Mouse (Mus musculus) MEL (cell line): ENCODE data around the gene Acot11. TPM values are rescaled to one million over a fixed set of nuclear protein-coding genes. Genes with fewer than 3 reads are reported as not detected.
"Not testable (repeated sequence)": the region's sequence is repeated elsewhere in the genome, so short reads cannot be mapped to it uniquely, and the experiment has no call there.

Source experiments
- DNase-seq: peaks from one replicate; pipeline ENCODE4 v3.0.0; 2011; ENCODE audit warnings: low read depth, low spot score
- H3K27ac ChIP-seq: 2 replicates; pipeline ENCODE4 v1.5.1; 2012; ENCODE audit warnings: low read depth, mild to moderate bottlenecking, control low read depth, low read length, moderate library complexity; ENCODE audit not compliant: control insufficient read depth
- H3K27me3 ChIP-seq, 2 experiments: fragments of 150-350 bp in 1 of 2; sonication (generic) in 1 of 2; 2 replicates each; pipeline ENCODE4 v1.6.1; 2012; ENCODE audit warnings: low read length in 2 of 2, mild to moderate bottlenecking in 2 of 2, improper control_type of control experiment in 1 of 2, moderate library complexity in 1 of 2; ENCODE audit not compliant: insufficient read depth in 2 of 2, control insufficient read depth in 1 of 2
- H3K36me3 ChIP-seq, 2 experiments: 2 replicates each; pipeline ENCODE4 v1.6.1; 2012 to 2014; ENCODE audit warnings: low read length in 2 of 2, improper control_type of control experiment in 1 of 2, inconsistent platforms in 1 of 2, mild to moderate bottlenecking in 1 of 2; ENCODE audit not compliant: insufficient read depth in 2 of 2, control insufficient read depth in 1 of 2
- H3K4me1 ChIP-seq, 2 experiments: fragments of 150-350 bp in 1 of 2; sonication (generic) in 1 of 2; 2 replicates each; pipeline ENCODE4 v1.6.1; 2012; ENCODE audit warnings: low read length in 2 of 2, improper control_type of control experiment in 1 of 2, mild to moderate bottlenecking in 1 of 2; ENCODE audit not compliant: insufficient read depth in 2 of 2, control insufficient read depth in 1 of 2
- H3K4me3 ChIP-seq, 2 experiments: fragments of 150-350 bp in 1 of 2; sonication (generic) in 1 of 2; 2 replicates each; pipeline ENCODE4 v1.5.1; 2012; ENCODE audit warnings: low read depth in 2 of 2, low read length in 2 of 2, mild to moderate bottlenecking in 2 of 2, moderate library complexity in 2 of 2, control low read depth in 1 of 2, improper control_type of control experiment in 1 of 2; ENCODE audit not compliant: control insufficient read depth in 1 of 2, insufficient read depth in 1 of 2
- H3K79me2 ChIP-seq: 2 replicates; pipeline ENCODE4 v1.6.1; 2012; ENCODE audit warnings: mild to moderate bottlenecking, low read length, moderate library complexity; ENCODE audit not compliant: control insufficient read depth, poor library complexity, insufficient read depth
- H3K9ac ChIP-seq: 2 replicates; pipeline ENCODE4 v1.6.1; 2012; ENCODE audit warnings: low read depth, mild to moderate bottlenecking, control low read depth, low read length, moderate library complexity; ENCODE audit not compliant: control insufficient read depth, poor library complexity, severe bottlenecking
- H3K9me3 ChIP-seq: fragments of 150-350 bp; sonication (generic); replicated peaks from 2 replicates; pipeline ENCODE4 v1.6.1; 2012; ENCODE audit warnings: mild to moderate bottlenecking, low read length, improper control_type of control experiment, moderate library complexity; ENCODE audit not compliant: insufficient read depth
- CHD1 ChIP-seq: IDR thresholded peaks from 2 replicates; pipeline ENCODE4 v1.6.1; 2012; ENCODE audit warnings: low read depth, mild to moderate bottlenecking, inconsistent platforms, low read length, improper control_type of control experiment
- CHD2 ChIP-seq: IDR thresholded peaks from 2 replicates; pipeline ENCODE4 v1.6.1; 2011; ENCODE audit warnings: low read length, improper control_type of control experiment
- CTCF ChIP-seq, 3 experiments: IDR thresholded peaks in 2 of 3; conservative IDR thresholded peaks in 1 of 3; 2 replicates each; pipeline ENCODE4 v1.5.1; 2011 to 2012; ENCODE audit warnings: low read length in 3 of 3, low read depth in 2 of 3, mild to moderate bottlenecking in 2 of 3, improper control_type of control experiment in 1 of 3, inconsistent platforms in 1 of 3, mixed read lengths in 1 of 3, moderate library complexity in 1 of 3; ENCODE audit not compliant: control insufficient read depth in 1 of 3, insufficient read depth in 1 of 3, poor library complexity in 1 of 3, severe bottlenecking in 1 of 3
- E2F4 ChIP-seq: IDR thresholded peaks from 2 replicates; pipeline ENCODE4 v1.6.1; 2011; ENCODE audit warnings: low read depth, low read length, improper control_type of control experiment, borderline replicate concordance
- EP300 ChIP-seq, 2 experiments: IDR thresholded peaks; 2 replicates each; pipeline ENCODE4 v1.6.1; 2011; ENCODE audit warnings: improper control_type of control experiment in 2 of 2, low read length in 2 of 2, low read depth in 1 of 2, mild to moderate bottlenecking in 1 of 2
- GABPA ChIP-seq: IDR thresholded peaks from 2 replicates; pipeline ENCODE4 v1.6.1; 2012; ENCODE audit warnings: low read depth, mild to moderate bottlenecking, inconsistent platforms, low read length, improper control_type of control experiment, moderate library complexity
- KAT2A ChIP-seq: conservative IDR thresholded peaks from 2 replicates; pipeline ENCODE4 v1.6.1; 2012; ENCODE audit warnings: low read depth, low read length, improper control_type of control experiment, inconsistent platforms
- MAX ChIP-seq: IDR thresholded peaks from 2 replicates; pipeline ENCODE4 v1.6.1; 2011; ENCODE audit warnings: low read length, improper control_type of control experiment
- MXI1 ChIP-seq: IDR thresholded peaks from 2 replicates; pipeline ENCODE4 v1.6.1; 2011; ENCODE audit warnings: mild to moderate bottlenecking, low read depth, low read length, improper control_type of control experiment
- MYB ChIP-seq: IDR thresholded peaks from 2 replicates; pipeline ENCODE4 v1.6.1; 2011; ENCODE audit warnings: mild to moderate bottlenecking, low read depth, low read length, improper control_type of control experiment
- NELFE ChIP-seq: IDR thresholded peaks from 2 replicates; pipeline ENCODE4 v1.6.1; 2011; ENCODE audit warnings: low read depth, low read length, improper control_type of control experiment
- POLR2A ChIP-seq, 2 experiments: IDR thresholded peaks; 2 replicates each; pipeline ENCODE4 v1.6.1; 2011 to 2012; ENCODE audit warnings: low read length in 2 of 2, mild to moderate bottlenecking in 2 of 2, control low read depth in 1 of 2, improper control_type of control experiment in 1 of 2, low read depth in 1 of 2, moderate library complexity in 1 of 2; ENCODE audit not compliant: control insufficient read depth in 1 of 2, insufficient read depth in 1 of 2, poor library complexity in 1 of 2
- POLR2AphosphoS2 ChIP-seq: IDR thresholded peaks from 2 replicates; pipeline ENCODE4 v1.6.1; 2011; ENCODE audit warnings: low read length, improper control_type of control experiment
- POLR2AphosphoS5 ChIP-seq: IDR thresholded peaks from 2 replicates; pipeline ENCODE4 v1.6.1; 2012; ENCODE audit warnings: low read depth, borderline replicate concordance, mild to moderate bottlenecking, inconsistent platforms, low read length, moderate library complexity, mixed read lengths
- RCOR1 ChIP-seq: IDR thresholded peaks from 2 replicates; pipeline ENCODE4 v1.6.1; 2012; ENCODE audit warnings: low read depth, mild to moderate bottlenecking, inconsistent platforms, low read length, improper control_type of control experiment
- SIN3A ChIP-seq: IDR thresholded peaks from 2 replicates; pipeline ENCODE4 v1.6.1; 2012; ENCODE audit warnings: low read length, improper control_type of control experiment, inconsistent platforms
- SMC3 ChIP-seq: IDR thresholded peaks from 2 replicates; pipeline ENCODE4 v1.6.1; 2011; ENCODE audit warnings: low read depth, low read length, improper control_type of control experiment
- TBP ChIP-seq: IDR thresholded peaks from 2 replicates; pipeline ENCODE4 v1.8.0; 2011; ENCODE audit warnings: low read depth, low read length, improper control_type of control experiment
- TCF12 ChIP-seq: IDR thresholded peaks from 2 replicates; pipeline ENCODE4 v1.6.1; 2014; ENCODE audit warnings: low read depth, mild to moderate bottlenecking, inconsistent platforms, low read length, improper control_type of control experiment, moderate library complexity
- USF1 ChIP-seq: IDR thresholded peaks from 2 replicates; pipeline ENCODE4 v1.6.1; 2014; ENCODE audit warnings: low read depth, mild to moderate bottlenecking, inconsistent platforms, low read length, improper control_type of control experiment, moderate library complexity
- USF2 ChIP-seq, 2 experiments: IDR thresholded peaks; 2 replicates each; pipeline ENCODE4 v1.6.1; 2011 to 2012; ENCODE audit warnings: improper control_type of control experiment in 2 of 2, low read length in 2 of 2, borderline replicate concordance in 1 of 2, inconsistent platforms in 1 of 2, low read depth in 1 of 2, mild to moderate bottlenecking in 1 of 2; ENCODE audit not compliant: insufficient read depth in 1 of 2
- ZKSCAN1 ChIP-seq: IDR thresholded peaks from 2 replicates; pipeline ENCODE4 v1.6.1; 2012; ENCODE audit warnings: low read depth, mild to moderate bottlenecking, inconsistent platforms, low read length, improper control_type of control experiment, moderate library complexity
- ZMIZ1 ChIP-seq: IDR thresholded peaks from 2 replicates; pipeline ENCODE4 v1.6.1; 2012; ENCODE audit warnings: low read depth, mild to moderate bottlenecking, inconsistent platforms, low read length, improper control_type of control experiment, moderate library complexity
- polyA plus RNA-seq, 2 experiments: library from polyadenylated mRNA; stranded (reverse) in 1 of 2; unstranded in 1 of 2; fragments of >175 nt in 1 of 2; fragments of >200 nt in 1 of 2; gene quantifications; 2 replicates each; pipeline versions ENCODE4 v1.2.1 to v1.2.4; 2012; ENCODE audit warnings: low replicate concordance in 2 of 2, low read depth in 1 of 2; ENCODE audit not compliant: insufficient read length in 2 of 2, insufficient read depth in 1 of 2, missing spikeins in 1 of 2
- total RNA-seq: library from RNA; depleted of rRNA; stranded (reverse); fragments of 300-350 nt; gene quantifications from 2 replicates; pipeline ENCODE4 v1.2.3, GENCODE M21; 2012

Acot11 gene
- total and polyA plus RNA-seq, 3 experiments: 1.5 to 2.5 TPM; not detected in 1

- peak; percentile 62 for DNase-seq
- Histone ChIP-seq H3K4me3 (no peak overlapping the region), H3K4me1 (peaks cover 22 to 64% of the 10 kb centered on the region in 2 experiments), H3K79me2 (no peaks in the 10 kb centered on the region), H3K27ac (no peak overlapping the region), H3K9ac (no peak overlapping the region), H3K9me3 (no peaks in the 10 kb centered on the region), H3K27me3 (no peaks in the 10 kb centered on the region), H3K36me3 (peaks cover 0 to 34% of the 10 kb centered on the region in 2 experiments; a peak in 2 of 4 replicates)
- TF ChIP-seq E2F4 (no peak), EP300 (IDR thresholded peaks at IDR 0.05; ENCODE audit: low read depth in 1 of 2, low read length in 2 of 2) (0 out of 4 replicates have a peak, but pooled peaks of 1 of the 2 experiments have one; percentile 25)
Observed at GRCm38 (mm10) chr4:106790938-106791337, 13.9 kb downstream of the Acot11 start.

- Histone ChIP-seq H3K4me1 (peaks cover 22 to 59% of the 10 kb centered on the region in 2 experiments), H3K36me3 (peaks cover 0 to 33% of the 10 kb centered on the region in 2 experiments; a peak in 2 of 4 replicates)
- not testable (repeated sequence) for H3K4me3 ChIP-seq, H3K79me2 ChIP-seq, H3K27me3 ChIP-seq, H3K9ac ChIP-seq, H3K9me3 ChIP-seq, DNase-seq, H3K27ac ChIP-seq
- peak in 1 of 3 experiments; percentile 26; a peak in 2 of 6 replicates for TF ChIP-seq CTCF (IDR thresholded peaks at IDR 0.05 in 2 of 3, conservative IDR thresholded peaks at IDR 0.05 in 1 of 3; ENCODE audit: control insufficient read depth in 1 of 3, insufficient read depth in 1 of 3, low read depth in 2 of 3, low read length in 3 of 3, poor library complexity in 1 of 3, severe bottlenecking in 1 of 3)
Observed at GRCm38 (mm10) chr4:106790218-106790617, 14.6 kb downstream of the Acot11 start.

GRCm38 (mm10) chr4:106789705-106790104 is 15.1 kb downstream of the Acot11 start:
- H3K4me3 ChIP-seq: no peak overlapping the region
- peaks cover 0 to 28% of the 10 kb centered on the region in 2 experiments; a peak in 2 of 4 replicates for H3K36me3 ChIP-seq
- no peaks in the 10 kb centered on the region for H3K79me2 ChIP-seq
- H3K27ac ChIP-seq: no peak overlapping the region
- H3K9me3 ChIP-seq: no peaks in the 10 kb centered on the region
- no peak for DNase-seq
- no peak overlapping the region for H3K9ac ChIP-seq
- peaks cover 17 to 54% of the 10 kb centered on the region in 2 experiments for H3K4me1 ChIP-seq
- TF ChIP-seq CHD2 (no peak), POLR2AphosphoS5 (no peak), MAX (no peak), SIN3A (no peak), TBP (no peak), POLR2A (IDR thresholded peaks at IDR 0.05; ENCODE audit: control insufficient read depth in 1 of 2, insufficient read depth in 1 of 2, low read depth in 1 of 2, low read length in 2 of 2, poor library complexity in 1 of 2) (no peak), RCOR1 (no peak), ZKSCAN1 (no peak), SMC3 (no peak), KAT2A (no peak), USF1 (no peak), POLR2AphosphoS2 (no peak), GABPA (no peak), MXI1 (no peak), ZMIZ1 (no peak), USF2 (IDR thresholded peaks at IDR 0.05; ENCODE audit: borderline replicate concordance in 1 of 2, insufficient read depth in 1 of 2, low read depth in 1 of 2, low read length in 2 of 2) (no peak), CHD1 (no peak), NELFE (no peak), MYB (no peak), TCF12 (no peak)
- H3K27me3 ChIP-seq: no peaks in the 10 kb centered on the region
